Mouse (Mus musculus) gastrocnemius, adult 8-10 months (tissue): ENCODE measurements around the gene Emilin1. TPM values are rescaled to one million over a fixed set of nuclear protein-coding genes. Genes with fewer than 3 reads are reported as not detected.

Source experiments
- DNase-seq, 2 experiments: peaks; one replicate each; pipeline ENCODE4 v3.0.0; 2022; ENCODE audit warnings: low spot score in 2 of 2
- total RNA-seq, 4 experiments: library from RNA; stranded (reverse); gene quantifications; 2 replicates each; pipeline ENCODE4 v1.2.4; 2022

The Emilin1 gene
- total RNA-seq, 4 experiments from 2014 or later: 1.7 to 3.0 (median 2.8) TPM

DNA sequence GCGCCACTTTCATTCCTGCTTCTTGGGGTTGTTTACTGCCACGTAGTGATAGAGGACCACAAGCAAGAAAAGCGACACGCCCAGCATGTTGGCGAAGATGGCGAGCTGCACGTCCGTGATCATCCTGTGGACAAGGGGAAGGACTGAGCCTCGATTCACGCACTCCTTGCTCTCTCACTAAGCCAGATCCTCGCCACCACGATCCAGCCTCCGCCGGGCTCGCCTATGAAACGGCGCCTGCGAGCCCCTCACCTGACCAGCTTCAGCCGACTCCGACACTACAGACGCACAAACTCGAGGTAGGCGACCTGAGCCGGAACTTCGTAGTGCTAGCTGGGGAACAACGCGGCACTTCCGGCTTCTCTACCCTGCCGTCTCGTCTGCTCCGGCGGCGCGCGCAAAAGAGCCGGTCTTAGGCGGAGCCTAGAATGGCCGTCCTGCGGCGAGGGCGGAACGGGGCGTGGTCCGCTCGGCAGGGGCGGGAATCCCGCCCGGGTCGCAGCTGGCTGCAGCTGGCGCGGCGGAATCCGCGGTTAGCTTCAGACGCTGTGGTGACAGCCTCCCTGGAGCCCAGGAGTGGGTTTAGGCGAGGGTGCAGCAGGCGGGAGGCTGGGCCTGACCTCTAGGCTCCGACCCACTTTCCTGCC, 5.7 kb upstream of the Emilin1 start, which contains the start of gene Ost4:
TSS of gene Ost4 (minus strand) at position 376 of the 647 bp plus-strand sequence.
- peak; percentile 93 to 94 for DNase-seq

DNA sequence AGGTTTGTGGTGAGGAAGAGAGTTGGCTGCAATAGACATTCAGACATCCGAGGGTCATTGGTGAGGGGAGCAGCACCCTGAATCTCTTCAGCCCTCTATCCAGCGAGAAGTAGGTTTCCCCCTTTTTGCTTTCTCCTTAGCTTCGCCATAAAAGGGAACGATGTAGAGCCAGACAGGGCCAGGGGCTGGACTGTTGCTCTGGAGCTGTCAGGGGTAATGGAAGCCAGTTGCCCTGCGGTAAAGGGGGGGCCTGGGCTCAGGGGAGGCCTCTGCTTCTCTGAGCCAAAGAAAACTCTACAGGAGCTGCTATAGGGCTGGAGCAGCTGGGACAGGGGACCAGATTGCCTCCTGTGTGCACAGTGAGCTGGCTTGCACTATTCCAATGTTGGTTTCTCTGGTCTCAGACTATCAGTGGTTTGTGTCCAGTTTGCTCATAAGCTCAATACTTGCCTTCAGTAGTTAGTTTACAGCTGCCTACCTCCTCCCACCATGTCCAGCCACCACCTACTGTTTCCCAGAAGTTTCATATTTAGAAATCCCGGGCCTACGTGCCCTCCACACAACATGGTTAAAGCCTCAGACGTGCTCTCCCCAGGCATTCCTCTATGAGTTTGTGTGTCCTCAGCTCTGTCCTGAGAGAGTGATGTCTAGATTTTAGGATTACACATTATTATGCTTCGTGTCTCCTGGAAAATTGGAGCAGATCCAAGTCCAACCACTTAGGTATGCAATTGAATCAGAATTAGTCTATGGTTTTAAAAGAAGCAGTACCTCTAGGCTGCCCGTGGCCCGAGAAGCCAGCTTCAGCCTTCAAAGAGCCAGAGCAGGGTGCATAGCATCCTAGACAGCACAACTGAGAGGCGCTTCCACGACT, 4.5 kb upstream of the Emilin1 start:
- no peak for DNase-seq

GRCm38 (mm10) chr5:30909300-30909659, 3.9 kb upstream of the Emilin1 start:
- DNase-seq: no peak

- no peak for DNase-seq
Observed at GRCm38 (mm10) chr5:30909863-30910262, 3.3 kb upstream of the Emilin1 start.

GRCm38 (mm10) chr5:30910481-30910880, 2.7 kb upstream of the Emilin1 start:
- no peak for DNase-seq

- DNase-seq: no peak
Observed at GRCm38 (mm10) chr5:30912156-30912555, 1.0 kb upstream of the Emilin1 start.

GRCm38 (mm10) chr5:30914101-30914635, 966 bp downstream of the Emilin1 start:
- no peak for DNase-seq

DNA sequence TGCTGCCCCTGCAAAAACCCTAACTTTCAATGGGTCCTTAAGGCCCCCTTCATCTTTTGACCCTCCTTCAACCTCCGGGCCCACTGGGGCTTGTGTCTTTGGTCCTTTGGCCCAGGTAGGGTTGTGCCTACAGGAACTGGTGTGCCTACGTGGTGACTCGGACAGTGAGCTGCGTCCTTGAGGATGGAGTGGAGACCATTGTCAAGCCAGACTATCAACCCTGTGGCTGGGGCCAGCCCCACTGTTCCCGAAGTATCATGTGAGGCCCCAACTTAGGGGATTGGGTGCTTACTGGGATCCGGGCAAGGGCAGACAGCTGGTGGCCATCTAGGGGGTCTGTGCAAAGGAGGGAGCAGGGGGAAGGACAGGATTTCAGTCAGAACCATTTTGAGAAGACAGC, 1.6 kb downstream of the Emilin1 start:
- no peak for DNase-seq

DNA sequence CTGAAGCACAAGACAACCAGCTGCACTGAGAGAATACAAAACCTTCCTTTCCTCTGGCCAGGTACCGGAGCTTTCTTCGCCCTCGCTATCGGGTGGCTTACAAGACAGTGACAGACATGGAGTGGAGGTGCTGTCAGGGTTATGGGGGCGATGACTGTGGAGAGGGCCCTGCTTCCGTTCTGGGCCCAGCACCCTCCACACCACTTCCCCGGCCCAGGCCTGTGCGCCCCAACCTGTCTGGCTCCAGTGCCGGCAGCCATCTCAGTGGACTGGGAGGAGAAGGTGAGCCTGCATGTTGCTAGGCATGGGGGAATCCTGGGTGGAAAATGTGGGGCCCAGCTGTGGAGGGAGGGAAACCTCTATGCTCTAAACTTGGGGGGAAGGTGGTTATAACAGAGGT, 2.3 kb downstream of the Emilin1 start:
- no peak for DNase-seq

- peak; percentile 89 to 92 for DNase-seq
Observed at GRCm38 (mm10) chr5:30915974-30916433, 2.8 kb downstream of the Emilin1 start.

- DNase-seq: no peak
Observed at GRCm38 (mm10) chr5:30916841-30917240, 3.6 kb downstream of the Emilin1 start.

DNA sequence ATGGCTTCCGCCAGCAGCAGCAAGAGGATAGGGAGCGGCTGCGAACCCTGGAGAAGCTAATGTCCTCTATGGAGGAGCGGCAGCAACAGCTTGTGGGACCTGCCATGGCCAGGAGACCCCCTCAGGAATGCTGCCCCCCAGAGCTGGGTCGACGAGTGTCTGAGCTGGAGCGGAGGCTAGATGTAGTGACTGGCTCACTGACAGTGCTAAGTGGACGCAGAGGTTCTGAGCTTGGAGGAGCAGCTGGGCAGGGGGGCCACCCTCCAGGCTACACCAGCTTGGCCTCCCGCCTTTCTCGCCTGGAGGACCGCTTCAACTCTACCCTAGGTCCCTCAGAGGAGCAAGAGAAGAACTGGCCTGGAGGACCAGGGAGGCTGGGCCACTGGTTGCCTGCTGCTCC, 4.1 kb downstream of the Emilin1 start:
- DNase-seq: no peak

DNA sequence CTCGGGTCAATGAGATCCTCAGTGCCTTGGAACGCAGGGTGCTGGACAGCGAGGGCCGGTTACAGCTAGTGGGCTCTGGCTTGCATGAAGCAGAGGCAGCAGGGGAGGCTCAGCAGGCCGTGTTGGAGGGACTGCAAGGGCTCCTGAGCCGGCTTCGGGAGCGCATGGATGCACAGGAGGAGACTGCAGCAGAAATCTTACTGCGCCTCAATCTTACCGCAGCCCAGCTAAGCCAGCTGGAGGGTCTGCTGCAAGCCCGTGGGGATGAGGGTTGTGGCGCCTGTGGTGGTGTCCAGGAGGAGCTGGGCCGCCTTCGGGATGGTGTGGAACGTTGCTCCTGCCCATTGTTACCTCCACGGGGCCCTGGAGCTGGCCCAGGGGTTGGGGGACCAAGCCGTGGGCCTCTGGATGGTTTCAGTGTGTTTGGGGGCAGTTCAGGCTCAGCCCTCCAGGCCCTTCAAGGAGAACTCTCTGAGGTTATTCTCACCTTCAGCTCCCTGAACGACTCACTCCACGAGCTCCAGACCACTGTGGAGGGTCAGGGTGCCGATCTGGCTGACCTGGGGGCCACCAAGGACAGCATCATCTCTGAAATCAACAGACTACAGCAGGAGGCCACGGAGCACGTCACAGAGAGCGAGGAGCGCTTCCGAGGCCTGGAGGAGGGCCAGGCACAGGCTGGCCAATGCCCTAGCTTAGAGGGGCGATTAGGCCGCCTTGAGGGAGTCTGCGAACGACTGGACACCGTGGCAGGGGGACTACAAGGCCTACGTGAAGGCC, 4.9 kb downstream of the Emilin1 start:
- DNase-seq: no peak

- no peak for DNase-seq
Observed at GRCm38 (mm10) chr5:30918691-30919090, 5.5 kb downstream of the Emilin1 start.

GRCm38 (mm10) chr5:30919831-30920614, 6.8 kb downstream of the Emilin1 start:
- DNase-seq: no peak

GRCm38 (mm10) chr5:30920621-30921020, 7.4 kb downstream of the Emilin1 start:
- no peak for DNase-seq

DNA sequence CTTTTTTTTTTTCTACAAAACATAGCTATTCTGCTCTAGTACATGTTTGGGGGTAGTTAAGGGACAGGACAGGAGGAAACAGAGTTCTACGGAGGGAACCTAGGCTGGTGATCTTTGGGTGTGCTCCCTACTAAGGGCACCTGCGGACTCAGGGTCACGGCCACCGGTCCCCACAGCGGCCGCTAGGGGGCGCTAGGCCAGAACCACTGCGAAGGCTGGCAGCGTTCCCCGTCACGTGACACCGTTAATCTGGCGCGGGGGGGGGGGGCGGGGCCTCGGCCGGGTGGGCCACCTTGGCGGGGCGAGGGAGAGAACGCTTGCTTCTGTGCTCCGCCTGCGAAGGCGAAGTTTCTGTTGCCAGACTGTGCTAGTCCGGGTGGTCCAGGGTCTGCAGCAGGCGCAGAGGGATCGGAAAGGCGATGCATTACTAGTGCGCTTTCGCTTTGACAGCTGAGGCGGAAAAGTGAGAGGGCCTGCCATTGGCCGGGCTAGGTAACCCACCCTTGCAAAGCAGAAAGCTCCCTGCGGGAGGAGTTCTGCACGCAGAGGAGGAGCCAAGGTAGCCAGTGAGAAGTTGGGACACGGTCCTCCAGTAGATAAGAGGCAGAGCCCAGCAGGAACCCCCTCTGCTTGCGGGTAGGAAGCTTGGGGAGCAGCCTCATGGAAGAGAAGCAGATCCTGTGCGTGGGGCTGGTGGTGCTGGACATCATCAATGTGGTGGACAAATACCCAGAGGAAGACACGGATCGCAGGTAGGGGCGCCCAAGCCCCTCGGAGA, 8.2 kb downstream of the Emilin1 start, which contains the start of gene Khk:
TSS of gene Khk (plus strand) at position 176 of the 778 bp plus-strand sequence.
- DNase-seq: peak; percentile 89

GRCm38 (mm10) chr5:30922581-30923041, 9.4 kb downstream of the Emilin1 start:
- DNase-seq: no peak

- DNase-seq: no peak
Observed at GRCm38 (mm10) chr5:30923119-30923518, 9.9 kb downstream of the Emilin1 start.

DNA sequence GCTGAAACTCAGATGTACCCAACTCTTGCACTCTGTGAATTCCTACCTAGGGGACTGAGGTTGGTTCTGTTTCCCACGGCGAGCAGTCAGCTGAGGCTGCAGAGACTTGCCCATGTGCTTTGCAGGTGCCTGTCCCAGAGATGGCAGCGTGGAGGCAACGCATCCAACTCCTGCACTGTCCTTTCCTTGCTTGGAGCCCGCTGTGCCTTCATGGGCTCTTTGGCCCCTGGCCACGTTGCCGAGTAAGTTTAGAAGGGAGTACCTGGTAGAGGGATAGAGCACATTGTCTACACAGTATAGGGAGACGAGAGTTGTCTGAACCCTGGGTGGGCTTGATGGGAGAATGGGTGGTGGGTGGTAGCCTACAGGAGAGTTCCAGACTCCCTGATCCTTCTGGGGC, 11.4 kb downstream of the Emilin1 start:
- no peak for DNase-seq
